Mouse (Mus musculus) cerebellum, adult 8-10 months (tissue): ENCODE results near the gene Utp6.
A peak's percentile ranks its signal among the peaks of the same experiment; 100 is the strongest.
"Not testable (repeated sequence)": the region's sequence is repeated elsewhere in the genome, so short reads cannot be mapped to it uniquely, and the experiment has no call there.

Source experiments
- DNase-seq: peaks from one replicate; pipeline ENCODE4 v3.0.0; 2022

Gene Utp6

GRCm38 (mm10) chr11:79962125-79962876 is at the start of gene Utp6:
Gene Utp6, minus strand, starts transcription at chr11:79962390.
- DNase-seq, result peak; percentile 99

- DNase-seq, result no peak
Measured at GRCm38 (mm10) chr11:79994271-79994988, 32.2 kb upstream of the Utp6 start.

GRCm38 (mm10) chr11:79993356-79994270 is 31.4 kb upstream of the Utp6 start:
- DNase-seq, result no peak

- DNase-seq, result peak; percentile 92
Measured at GRCm38 (mm10) chr11:79992592-79993355, 30.6 kb upstream of the Utp6 start, which contains the start of gene Suz12. Gene Suz12, plus strand, starts transcription at chr11:79993106.

GRCm38 (mm10) chr11:79992035-79992591 is 29.9 kb upstream of the Utp6 start:
- no peak for DNase-seq

GRCm38 (mm10) chr11:79991600-79991999 is 29.4 kb upstream of the Utp6 start:
- DNase-seq, result peak; percentile 6

GRCm38 (mm10) chr11:79990120-79990519 is 27.9 kb upstream of the Utp6 start:
- DNase-seq, result no peak

GRCm38 (mm10) chr11:79987896-79988295 is 25.7 kb upstream of the Utp6 start:
- DNase-seq, result no peak

- DNase-seq, result no peak
Measured at GRCm38 (mm10) chr11:79986886-79987285, 24.7 kb upstream of the Utp6 start.

GRCm38 (mm10) chr11:79977747-79978146 is 15.6 kb upstream of the Utp6 start:
- not testable (repeated sequence) for DNase-seq

GRCm38 (mm10) chr11:79977061-79977460 is 14.9 kb upstream of the Utp6 start:
- DNase-seq, result not testable (repeated sequence)

GRCm38 (mm10) chr11:79976645-79977044 is 14.5 kb upstream of the Utp6 start:
- not testable (repeated sequence) for DNase-seq

- DNase-seq, result no peak
Measured at GRCm38 (mm10) chr11:79976222-79976621, 14.0 kb upstream of the Utp6 start.

GRCm38 (mm10) chr11:79975377-79975776 is 13.2 kb upstream of the Utp6 start:
- no peak for DNase-seq

- DNase-seq, result peak; percentile 45
Measured at GRCm38 (mm10) chr11:79973626-79974476, 11.7 kb upstream of the Utp6 start.

GRCm38 (mm10) chr11:79973133-79973532 is 10.9 kb upstream of the Utp6 start:
- DNase-seq, result no peak

GRCm38 (mm10) chr11:79967752-79968151 is 5.6 kb upstream of the Utp6 start:
- DNase-seq, result no peak

GRCm38 (mm10) chr11:79965896-79966295 is 3.7 kb upstream of the Utp6 start:
- DNase-seq, result no peak

GRCm38 (mm10) chr11:79963212-79963974 is 1.2 kb upstream of the Utp6 start:
- DNase-seq, result no peak

- no peak for DNase-seq
Measured at GRCm38 (mm10) chr11:79962877-79963183, 640 bp upstream of the Utp6 start.
